Mouse (Mus musculus) small intestine, adult 2 months (tissue): ENCODE data around the gene Uck2. TPM values are rescaled to one million over a fixed set of nuclear protein-coding genes. Genes with fewer than 3 reads are reported as not detected.
A peak's percentile ranks its signal among the peaks of the same experiment; 100 is the strongest.

ENCODE experiments used
- H3K27ac ChIP-seq: fragments of 200-500 bp; 2 replicates; pipeline ENCODE4 v1.5.1; 2012; ENCODE audit warnings: low read depth, low read length, control low read depth, inconsistent platforms; ENCODE audit not compliant: insufficient read depth
- H3K27me3 ChIP-seq: fragments of 200-500 bp; 2 replicates; pipeline ENCODE4 v1.6.1; 2012; ENCODE audit warnings: mild to moderate bottlenecking, moderate library complexity, low read length, inconsistent platforms; ENCODE audit not compliant: control insufficient read depth, insufficient read depth
- H3K36me3 ChIP-seq: fragments of 200-500 bp; 2 replicates; pipeline ENCODE4 v1.6.1; 2012; ENCODE audit warnings: mild to moderate bottlenecking, low read length, control low read depth, inconsistent platforms; ENCODE audit not compliant: control insufficient read depth, insufficient read depth
- H3K4me1 ChIP-seq: fragments of 200-500 bp; 2 replicates; pipeline ENCODE4 v1.6.1; 2012; ENCODE audit warnings: low read length, inconsistent platforms, mixed read lengths; ENCODE audit not compliant: control insufficient read depth, insufficient read depth, insufficient read length
- H3K4me3 ChIP-seq: fragments of 200-500 bp; 2 replicates; pipeline ENCODE4 v1.5.1; 2012; ENCODE audit warnings: low read depth, mild to moderate bottlenecking, control low read depth, inconsistent platforms, low read length, moderate library complexity
- CTCF ChIP-seq: fragments of 200-500 bp; IDR thresholded peaks from 2 replicates; pipeline ENCODE4 v1.5.1; 2012; ENCODE audit warnings: low read depth, mild to moderate bottlenecking, control low read depth, inconsistent platforms, low read length, moderate library complexity, mixed read lengths; ENCODE audit not compliant: insufficient replicate concordance, insufficient read length; ENCODE audit errors: extremely low read depth
- POLR2A ChIP-seq: fragments of 200-500 bp; IDR thresholded peaks from 2 replicates; pipeline ENCODE4 v1.6.1; 2012; ENCODE audit warnings: low read depth, mild to moderate bottlenecking, control low read depth, inconsistent platforms, low read length, moderate library complexity
- WGBS: fragments of 180-500 bp; shearing (Covaris S2); methylation state at CpG from one replicate; pipeline ENCODE4 v1.1.7; 2018; 5-methylcytosine and 5-hydroxymethylcytosine counted together
- polyA plus RNA-seq: library from polyadenylated mRNA; depleted of rRNA; stranded (reverse); fragments of >200 nt; gene quantifications from 2 replicates; pipeline ENCODE4 v1.2.3, GENCODE M21; 2012; rRNA removed

Uck2 gene
- polyA plus RNA-seq, 1 experiment = 26.5 TPM

- H3K4me1 ChIP-seq = no peaks in the 10 kb centered on the region
- H3K27ac ChIP-seq = no peak overlapping the region
- H3K4me3 ChIP-seq = no peak overlapping the region
- H3K27me3 ChIP-seq = no peaks in the 10 kb centered on the region
- 29% methylated on average over 7 of the region's 7 CpGs for WGBS
- no peaks in the 10 kb centered on the region for H3K36me3 ChIP-seq
- TF ChIP-seq POLR2A (no peak), CTCF (peak; percentile 46; the same call in 1 of the 2 replicates)
Observed at GRCm38 (mm10) chr1:167211979-167212614, 73.0 kb downstream of the Uck2 start.

- no peaks in the 10 kb centered on the region for H3K27me3 ChIP-seq
- 65% methylated on average over 4 of the region's 4 CpGs for WGBS
- H3K4me1 ChIP-seq = no peaks in the 10 kb centered on the region
- no peak overlapping the region for H3K27ac ChIP-seq
- H3K4me3 ChIP-seq = no peak overlapping the region
- no peaks in the 10 kb centered on the region for H3K36me3 ChIP-seq
- no peak for TF ChIP-seq POLR2A
- TF ChIP-seq CTCF = no peak
Observed at GRCm38 (mm10) chr1:167208816-167209215, 76.3 kb downstream of the Uck2 start.

- TF ChIP-seq CTCF (no peak), POLR2A (no peak)
- H3K36me3 ChIP-seq = no peaks in the 10 kb centered on the region
- no peak overlapping the region for H3K27ac ChIP-seq
- H3K4me3 ChIP-seq = no peak overlapping the region
- no peaks in the 10 kb centered on the region for H3K4me1 ChIP-seq
- WGBS = 43% methylated on average over 8 of the region's 8 CpGs
- no peaks in the 10 kb centered on the region for H3K27me3 ChIP-seq
Observed at GRCm38 (mm10) chr1:167205177-167205750, 79.9 kb downstream of the Uck2 start.

- TF ChIP-seq POLR2A (no peak), CTCF (no peak)
Observed at GRCm38 (mm10) chr1:167204421-167204820, 80.7 kb downstream of the Uck2 start.

GRCm38 (mm10) chr1:167194766-167195165 lies 90.4 kb downstream of the Uck2 start:
- H3K36me3 ChIP-seq = no peaks in the 10 kb centered on the region
- WGBS = 75% methylated on average over 8 of the region's 8 CpGs
- H3K27me3 ChIP-seq = no peaks in the 10 kb centered on the region
- no peak for TF ChIP-seq POLR2A
- TF ChIP-seq CTCF = no peak
- no peaks in the 10 kb centered on the region for H3K4me1 ChIP-seq
- no peak overlapping the region for H3K4me3 ChIP-seq
- H3K27ac ChIP-seq = no peak overlapping the region

More at GRCm38 (mm10) chr1:167204421-167204820, 80.7 kb downstream of the Uck2 start:
- no peak overlapping the region for H3K4me3 ChIP-seq
- no peaks in the 10 kb centered on the region for H3K4me1 ChIP-seq
- no peaks in the 10 kb centered on the region for H3K36me3 ChIP-seq
- 95% methylated on average over 1 of the region's 1 CpGs for WGBS
- no peaks in the 10 kb centered on the region for H3K27me3 ChIP-seq
- H3K27ac ChIP-seq = no peak overlapping the region

GRCm38 (mm10) chr1:167187791-167188190 lies 97.3 kb downstream of the Uck2 start:
- no peak overlapping the region for H3K4me3 ChIP-seq
- 36% methylated on average over 5 of the region's 5 CpGs for WGBS
- no peaks in the 10 kb centered on the region for H3K27me3 ChIP-seq
- no peaks in the 10 kb centered on the region for H3K4me1 ChIP-seq
- H3K36me3 ChIP-seq = no peaks in the 10 kb centered on the region
- no peak for TF ChIP-seq POLR2A
- no peak for TF ChIP-seq CTCF
- no peak overlapping the region for H3K27ac ChIP-seq

GRCm38 (mm10) chr1:167181919-167182616 lies 103.1 kb downstream of the Uck2 start:
- H3K27ac ChIP-seq = no peak overlapping the region
- H3K4me1 ChIP-seq = no peaks in the 10 kb centered on the region
- H3K27me3 ChIP-seq = no peaks in the 10 kb centered on the region
- TF ChIP-seq POLR2A = no peak
- no peak for TF ChIP-seq CTCF
- H3K4me3 ChIP-seq = no peak overlapping the region
- no peaks in the 10 kb centered on the region for H3K36me3 ChIP-seq
- WGBS = 40% methylated on average over 9 of the region's 9 CpGs

Other genes with a start within 250 kb of the Uck2 start
- 9.6 and 20.5 TPM in 2 replicates for gene Tmco1, start 23.1 kb upstream of the Uck2 start, polyA plus RNA-seq
- 33.8 and 112 TPM in 2 replicates for gene Aldh9a1, start 64.7 kb upstream of the Uck2 start, polyA plus RNA-seq
- 1,045 and 1,081 TPM in 2 replicates for gene Mgst3, start 108.5 kb upstream of the Uck2 start, polyA plus RNA-seq
- not detected in 2 replicates for gene Lrrc52, start 181.5 kb upstream of the Uck2 start, polyA plus RNA-seq